Mouse (Mus musculus): ENCODE results near the gene Atf1. TPM values are rescaled to one million over a fixed set of nuclear protein-coding genes. Genes with fewer than 3 reads are reported as not detected.
"Not testable (repeated sequence)": the region's sequence is repeated elsewhere in the genome, so short reads cannot be mapped to it uniquely, and the experiment has no call there.

Atf1 gene
- polyA plus RNA-seq, 1 experiment: 20.6 TPM

GRCm38 (mm10) chr15:100256386-100256785, 28.8 kb downstream of the Atf1 start:
- Histone ChIP-seq H3K27me3 (replicated peaks) (no peaks in the 10 kb centered on the region), H3K9me3 (no peaks in the 10 kb centered on the region), H3K4me1 (no peaks in the 10 kb centered on the region), H3K36me3 (replicated peaks; ENCODE audit: low read length) (peaks cover 86% of the 10 kb centered on the region), H3K4me3 (replicated peaks) (no peak overlapping the region)
- TF ChIP-seq GATA1 (IDR thresholded peaks at IDR 0.05; ENCODE audit: borderline replicate concordance, low read length) (no peak), FLI1 (IDR thresholded peaks at IDR 0.05; ENCODE audit: low read length) (no peak)

DNA sequence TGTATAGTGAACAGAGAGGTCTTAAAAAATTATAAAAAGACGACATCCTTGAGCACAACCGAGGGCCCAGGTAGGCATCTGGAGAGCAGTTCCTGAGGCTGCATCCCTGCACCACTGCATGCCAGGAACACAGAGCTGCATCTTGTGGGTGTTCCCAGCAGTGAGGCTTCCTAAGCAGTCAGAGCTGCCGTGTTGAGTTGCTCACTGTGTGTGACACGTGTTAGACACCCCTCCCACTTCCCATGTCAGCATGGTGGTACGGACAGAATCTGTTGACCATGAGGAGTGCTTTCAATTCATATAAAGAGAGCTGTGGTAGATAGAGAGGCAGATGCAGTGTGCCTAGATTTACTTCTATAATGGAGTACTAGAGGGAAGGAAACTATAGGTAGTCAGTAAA, 29.7 kb downstream of the Atf1 start:
- TF ChIP-seq FLI1 (IDR thresholded peaks at IDR 0.05; ENCODE audit: low read length): no peak
- TF ChIP-seq GATA1 (IDR thresholded peaks at IDR 0.05; ENCODE audit: borderline replicate concordance, low read length): no peak
- no peaks in the 10 kb centered on the region for H3K4me1 ChIP-seq
- no peaks in the 10 kb centered on the region for H3K9me3 ChIP-seq
- no peaks in the 10 kb centered on the region for H3K27me3 ChIP-seq (replicated peaks)
- H3K36me3 ChIP-seq (replicated peaks; ENCODE audit: low read length): peaks cover 86% of the 10 kb centered on the region
- H3K4me3 ChIP-seq (replicated peaks): no peak overlapping the region

GRCm38 (mm10) chr15:100258646-100259425, 31.2 kb downstream of the Atf1 start:
- Histone ChIP-seq H3K4me3 (replicated peaks) (no peak overlapping the region), H3K27me3 (replicated peaks) (no peaks in the 10 kb centered on the region), H3K9me3 (no peaks in the 10 kb centered on the region), H3K36me3 (replicated peaks; ENCODE audit: low read length) (peaks cover 77% of the 10 kb centered on the region), H3K4me1 (no peaks in the 10 kb centered on the region)
- TF ChIP-seq FLI1 (IDR thresholded peaks at IDR 0.05; ENCODE audit: low read length) (no peak), GATA1 (IDR thresholded peaks at IDR 0.05; ENCODE audit: borderline replicate concordance, low read length) (no peak)

DNA sequence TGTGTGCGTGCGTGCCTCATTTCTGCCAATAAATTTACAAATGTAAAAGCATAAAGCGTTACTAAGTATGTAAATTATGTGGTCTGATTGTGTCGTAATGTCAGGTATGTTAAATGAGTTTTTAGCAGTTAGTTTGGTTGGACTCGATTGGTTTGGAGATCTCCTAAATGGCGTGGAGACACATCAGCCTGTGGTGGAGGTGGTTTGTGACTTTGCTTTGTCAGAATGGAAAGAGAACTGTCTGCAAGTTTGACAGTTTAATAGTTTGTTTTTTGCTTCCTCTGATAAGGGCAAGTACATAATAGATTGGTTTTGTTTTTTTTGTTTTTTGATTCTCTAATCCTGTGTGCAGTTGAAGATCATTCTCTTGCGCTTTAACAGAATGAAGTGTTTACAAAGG, 32.7 kb downstream of the Atf1 start:
- H3K4me3 ChIP-seq (replicated peaks); H3K4me1 ChIP-seq; H3K9me3 ChIP-seq; H3K27me3 ChIP-seq (replicated peaks): not testable (repeated sequence)
- H3K36me3 ChIP-seq (replicated peaks; ENCODE audit: low read length): peaks cover 62% of the 10 kb centered on the region

DNA sequence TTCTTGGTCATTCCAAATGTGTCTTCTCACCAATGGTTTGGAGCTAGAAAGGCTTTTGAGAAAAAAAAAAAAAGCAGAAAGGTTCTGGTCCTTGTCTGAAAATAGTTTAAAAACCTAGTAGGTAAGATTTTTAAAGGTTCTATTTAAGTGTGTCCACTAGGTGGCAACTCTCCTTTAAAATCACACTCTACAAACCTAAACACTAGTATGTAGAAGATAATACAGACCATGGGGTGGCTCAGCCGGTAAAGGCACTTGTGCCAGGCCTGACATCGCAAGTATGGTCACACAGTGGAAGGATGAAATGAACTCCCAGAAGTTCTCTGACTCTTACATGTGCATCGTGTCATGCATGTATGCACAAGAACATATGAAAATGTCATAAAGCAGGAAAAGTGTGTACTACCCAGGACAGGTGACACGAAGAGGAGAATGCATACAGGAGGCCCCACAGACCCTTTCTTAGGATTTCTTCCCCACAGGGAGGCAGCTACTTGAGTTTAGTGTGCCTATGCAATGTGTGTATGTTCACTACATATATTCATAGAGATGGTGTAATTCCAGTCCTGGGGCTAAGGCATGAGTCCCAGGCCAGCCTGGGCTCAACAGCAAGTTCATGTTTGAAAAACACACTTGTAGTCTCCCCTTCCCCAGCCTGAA, 35.8 kb downstream of the Atf1 start:
- no peaks in the 10 kb centered on the region for H3K27me3 ChIP-seq (replicated peaks)
- H3K9me3 ChIP-seq: peaks cover 5% of the 10 kb centered on the region; the same call in 1 of the 2 replicates
- peaks cover 40% of the 10 kb centered on the region for H3K36me3 ChIP-seq (replicated peaks; ENCODE audit: low read length)
- H3K4me3 ChIP-seq (replicated peaks): no peak overlapping the region
- TF ChIP-seq GATA1 (IDR thresholded peaks at IDR 0.05; ENCODE audit: borderline replicate concordance, low read length): no peak
- TF ChIP-seq FLI1 (IDR thresholded peaks at IDR 0.05; ENCODE audit: low read length): no peak
- H3K4me1 ChIP-seq: 0 out of 2 replicates have a peak, but pooled peaks cover 4% of the 10 kb centered on the region

- no peak for TF ChIP-seq FLI1 (IDR thresholded peaks at IDR 0.05; ENCODE audit: low read length)
- TF ChIP-seq GATA1 (IDR thresholded peaks at IDR 0.05; ENCODE audit: borderline replicate concordance, low read length): no peak
- H3K4me3 ChIP-seq (replicated peaks): no peak overlapping the region
- peaks cover 25% of the 10 kb centered on the region for H3K36me3 ChIP-seq (replicated peaks; ENCODE audit: low read length)
- 0 out of 2 replicates have a peak, but pooled peaks cover 4% of the 10 kb centered on the region for H3K4me1 ChIP-seq
- H3K27me3 ChIP-seq (replicated peaks): no peaks in the 10 kb centered on the region
- peaks cover 22% of the 10 kb centered on the region for H3K9me3 ChIP-seq
These were observed 38.1 kb downstream of the Atf1 start for GRCm38 (mm10) chr15:100265586-100266325.

DNA sequence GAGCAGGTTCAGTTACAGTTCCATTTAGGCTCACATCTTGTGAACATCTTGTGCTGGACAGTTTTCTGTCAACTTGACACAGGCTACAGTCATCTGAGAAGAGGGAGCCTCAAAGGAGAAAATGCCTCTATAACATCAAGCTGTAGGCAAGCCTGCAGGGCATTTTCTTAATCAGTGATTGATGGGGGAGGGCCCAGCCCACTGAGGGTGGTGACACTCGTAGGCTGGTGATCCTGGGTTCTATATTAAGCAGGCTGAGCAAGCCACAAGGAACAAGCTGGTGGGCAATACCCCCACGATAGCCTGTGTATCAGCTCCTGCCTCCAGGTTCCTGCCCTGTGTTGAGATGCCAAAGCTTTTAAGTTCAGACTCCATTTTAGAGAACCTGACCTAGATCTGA, 41.3 kb downstream of the Atf1 start:
- Histone ChIP-seq H3K36me3 (replicated peaks; ENCODE audit: low read length) (peaks cover 6% of the 10 kb centered on the region), H3K4me3 (replicated peaks) (no peak overlapping the region), H3K27me3 (replicated peaks) (no peaks in the 10 kb centered on the region), H3K9me3 (peaks cover 27% of the 10 kb centered on the region), H3K4me1 (0 out of 2 replicates have a peak, but pooled peaks cover 4% of the 10 kb centered on the region)
- TF ChIP-seq FLI1 (IDR thresholded peaks at IDR 0.05; ENCODE audit: low read length) (no peak), GATA1 (IDR thresholded peaks at IDR 0.05; ENCODE audit: borderline replicate concordance, low read length) (no peak)

DNA sequence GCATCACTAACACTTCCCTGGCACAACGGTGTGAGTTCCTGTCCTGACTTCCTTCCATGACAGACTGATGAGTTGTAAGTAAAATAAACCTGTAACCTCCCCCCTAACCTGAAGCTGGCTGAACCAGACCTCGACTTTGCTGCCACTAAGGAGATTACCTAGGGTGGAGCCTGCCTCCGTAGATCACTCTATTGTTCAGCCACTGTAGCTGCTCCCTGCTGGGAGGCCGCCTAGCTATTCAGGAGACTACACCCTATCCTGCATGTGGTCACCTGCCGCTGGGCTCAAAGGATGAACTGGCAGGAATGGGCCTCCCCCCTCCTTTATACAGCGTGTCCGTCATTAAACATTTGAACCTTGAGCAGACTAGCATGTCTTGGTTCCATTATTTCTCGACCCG, 42.2 kb downstream of the Atf1 start:
- Histone ChIP-seq H3K36me3 (replicated peaks; ENCODE audit: low read length) (peaks cover 6% of the 10 kb centered on the region), H3K27me3 (replicated peaks) (no peaks in the 10 kb centered on the region), H3K9me3 (peaks cover 28% of the 10 kb centered on the region), H3K4me1 (0 out of 2 replicates have a peak, but pooled peaks cover 4% of the 10 kb centered on the region), H3K4me3 (replicated peaks) (no peak overlapping the region)
- TF ChIP-seq FLI1 (IDR thresholded peaks at IDR 0.05; ENCODE audit: low read length) (no peak), GATA1 (IDR thresholded peaks at IDR 0.05; ENCODE audit: borderline replicate concordance, low read length) (no peak)

DNA sequence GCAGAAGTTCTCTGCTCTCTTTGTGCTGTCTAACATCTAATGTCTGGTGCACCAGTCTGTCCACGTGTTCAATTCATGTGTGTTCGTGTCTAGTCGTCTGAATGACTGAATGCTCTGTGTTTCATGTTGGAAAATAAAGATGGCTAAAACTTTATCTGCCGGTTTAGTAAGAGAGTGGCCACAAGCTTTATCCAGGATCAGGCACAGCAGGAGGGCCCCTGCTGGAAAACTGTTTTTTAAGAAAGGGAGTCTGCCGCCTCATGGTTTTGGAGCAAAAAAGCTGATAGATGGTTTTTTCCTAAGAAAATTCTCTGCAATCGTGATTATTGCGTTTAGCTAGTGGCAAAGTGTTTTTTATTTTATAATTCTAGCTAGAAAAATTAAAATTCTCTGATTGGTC, 43.0 kb downstream of the Atf1 start:
- H3K36me3 ChIP-seq (replicated peaks; ENCODE audit: low read length); H3K4me3 ChIP-seq (replicated peaks); H3K27me3 ChIP-seq (replicated peaks); H3K4me1 ChIP-seq: not testable (repeated sequence)
- peaks cover 28% of the 10 kb centered on the region for H3K9me3 ChIP-seq

- TF ChIP-seq GATA1 (IDR thresholded peaks at IDR 0.05; ENCODE audit: borderline replicate concordance, low read length) (no peak), FLI1 (IDR thresholded peaks at IDR 0.05; ENCODE audit: low read length) (no peak)
- Histone ChIP-seq H3K9me3 (peaks cover 30% of the 10 kb centered on the region), H3K4me3 (replicated peaks) (no peak overlapping the region), H3K27me3 (replicated peaks) (no peaks in the 10 kb centered on the region), H3K36me3 (replicated peaks; ENCODE audit: low read length) (peaks cover 2% of the 10 kb centered on the region), H3K4me1 (no peaks in the 10 kb centered on the region)
These were observed 43.8 kb downstream of the Atf1 start for GRCm38 (mm10) chr15:100271411-100271810.

DNA sequence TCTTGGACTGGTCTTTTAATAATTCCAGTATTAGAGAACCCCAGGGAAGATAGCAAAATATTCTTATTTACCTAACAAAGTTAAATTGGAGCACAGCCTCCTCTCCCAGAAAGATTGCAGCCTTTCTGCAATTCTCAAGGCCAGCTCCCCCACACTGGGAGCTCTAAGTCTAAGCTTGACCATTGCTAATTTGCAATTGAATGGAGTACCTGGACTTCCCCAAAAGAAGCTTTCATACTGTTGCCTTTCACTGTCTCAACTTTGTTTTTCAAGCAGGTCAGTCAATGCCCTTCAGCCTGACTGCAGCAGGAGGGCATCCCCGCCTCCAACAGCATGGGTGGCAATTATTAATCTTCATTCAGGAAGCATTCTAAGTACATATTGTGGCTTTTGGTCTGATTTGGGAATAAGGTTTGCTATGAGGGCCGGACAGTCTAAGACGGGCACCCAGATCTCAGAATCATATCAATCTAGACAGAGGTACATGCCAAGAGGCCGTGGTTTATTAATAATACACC, 46.2 kb downstream of the Atf1 start:
- H3K4me1 ChIP-seq; H3K36me3 ChIP-seq (replicated peaks; ENCODE audit: low read length); H3K27me3 ChIP-seq (replicated peaks); H3K4me3 ChIP-seq (replicated peaks): not testable (repeated sequence)
- H3K9me3 ChIP-seq: peaks cover 25% of the 10 kb centered on the region
